Mouse (Mus musculus) layer of hippocampus, adult 9-11 months (tissue): ENCODE results near the gene Snx21.

Experiments
- DNase-seq: peaks from one replicate; pipeline ENCODE4 v3.0.0; 2022

Gene Snx21

DNA sequence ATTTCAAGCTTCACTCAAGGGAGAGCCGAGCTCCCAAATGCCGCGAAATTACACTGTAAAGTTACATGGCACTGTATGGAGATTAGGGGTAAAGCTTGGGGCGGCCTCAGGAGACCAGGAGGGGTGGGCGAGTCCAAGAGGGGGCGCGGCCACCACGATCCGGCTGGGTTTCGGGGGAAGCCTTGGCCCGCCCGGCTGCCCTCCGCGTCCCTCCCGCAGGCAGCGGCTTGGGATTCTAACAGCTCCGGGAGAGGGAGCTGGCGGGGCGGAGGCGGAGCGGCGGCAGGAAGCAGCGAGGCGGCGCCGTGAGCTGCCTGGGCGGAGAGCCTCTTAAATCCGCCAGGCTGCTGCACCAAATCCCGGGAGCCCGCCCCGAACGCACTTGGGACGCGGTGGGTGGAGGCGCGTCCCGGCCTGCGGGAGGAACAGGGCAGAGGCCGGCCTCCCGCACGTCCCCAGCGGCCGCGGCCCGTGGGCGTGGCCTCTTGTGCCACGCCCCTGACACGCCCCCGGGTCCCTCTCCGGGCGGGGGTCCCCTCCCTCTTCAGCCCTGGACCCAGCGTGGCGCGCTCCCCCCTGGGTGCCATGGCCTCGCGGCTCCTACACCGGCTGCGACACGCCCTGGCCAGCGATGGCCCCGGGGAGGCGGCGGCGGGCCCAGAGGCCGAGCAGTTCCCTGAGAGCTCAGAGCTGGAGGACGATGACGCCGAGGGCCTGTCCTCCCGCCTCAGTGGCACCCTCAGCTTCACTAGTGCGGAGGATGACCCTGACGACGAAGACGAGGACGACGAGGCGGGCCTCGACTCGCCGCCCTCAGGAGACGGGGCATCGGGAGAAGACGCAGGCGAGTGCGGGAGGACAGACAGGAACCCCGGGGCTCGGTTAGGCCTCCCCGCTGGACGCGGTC lies at the start of gene Snx21:
Snx21 (plus strand) TSS at position 343 of the 907 bp plus-strand sequence.
- DNase-seq: peak; percentile 91

GRCm38 (mm10) chr2:164737377-164738090 lies 48.1 kb upstream of the Snx21 start:
- no peak for DNase-seq

DNA sequence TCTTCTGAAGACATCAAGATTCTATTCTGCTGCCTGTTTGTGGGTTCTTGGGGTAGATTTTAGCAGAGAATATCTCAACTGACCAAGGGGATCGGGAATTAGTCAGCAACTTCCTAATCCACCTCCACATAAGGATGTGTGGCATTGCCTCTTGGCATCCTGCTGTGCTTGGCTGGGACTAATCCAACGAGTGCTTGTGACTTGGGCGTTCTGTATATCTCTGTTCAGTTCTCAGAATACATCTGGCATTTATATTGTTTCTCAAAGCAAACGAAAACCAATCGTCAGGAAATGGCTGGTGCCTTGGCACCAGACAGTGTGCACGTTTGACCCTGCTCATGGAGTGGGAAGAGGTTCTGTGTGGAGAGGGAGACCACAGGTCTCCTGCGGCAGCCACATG lies 45.7 kb upstream of the Snx21 start:
- DNase-seq: no peak

DNA sequence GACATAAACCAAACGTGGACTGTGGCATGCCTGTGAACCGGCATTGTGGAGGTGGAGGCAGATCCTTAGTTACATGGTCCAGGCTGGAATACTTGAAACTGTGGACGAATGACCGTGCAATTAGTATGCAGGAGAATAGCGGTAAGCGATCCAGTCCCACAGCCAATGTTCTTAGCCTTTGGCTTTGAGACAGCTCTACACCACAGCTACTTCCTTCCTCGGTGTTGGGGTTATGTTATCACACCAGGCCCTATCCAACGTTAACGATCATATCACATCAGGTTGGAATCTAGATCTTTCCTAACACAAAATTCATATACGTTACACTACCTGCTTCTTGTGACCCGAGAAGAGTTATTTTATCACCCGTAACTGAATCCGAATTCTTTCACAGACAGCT lies 40.6 kb upstream of the Snx21 start:
- no peak for DNase-seq

- peak; percentile 92 for DNase-seq
Measured at GRCm38 (mm10) chr2:164745843-164746479, 39.7 kb upstream of the Snx21 start, which contains the start of the genes Wfdc3 and Dnttip1. Gene Wfdc3, minus strand, starts transcription at chr2:164745931. Gene Dnttip1, plus strand, starts transcription at chr2:164745983.

GRCm38 (mm10) chr2:164746693-164747092 lies 38.9 kb upstream of the Snx21 start:
- DNase-seq: no peak

DNA sequence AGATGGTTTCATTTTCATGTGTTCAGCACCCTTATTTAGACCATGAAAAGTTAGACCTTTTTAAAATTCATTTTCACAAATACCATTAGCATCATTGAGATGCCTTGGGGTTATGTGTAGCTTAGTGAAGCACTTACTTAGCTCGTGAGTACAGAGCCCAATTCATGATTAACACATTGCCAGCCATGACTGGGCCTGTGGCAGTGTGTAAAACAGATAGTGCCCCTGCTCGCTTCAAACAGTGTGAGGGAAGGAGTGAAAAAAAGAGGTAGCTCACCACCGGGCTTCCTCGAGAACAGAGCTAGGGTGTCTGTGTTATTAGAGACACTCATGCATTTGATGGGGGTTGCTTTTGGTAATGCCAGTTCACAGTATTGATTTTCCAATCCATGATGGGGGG lies 37.4 kb upstream of the Snx21 start:
- no peak for DNase-seq

DNA sequence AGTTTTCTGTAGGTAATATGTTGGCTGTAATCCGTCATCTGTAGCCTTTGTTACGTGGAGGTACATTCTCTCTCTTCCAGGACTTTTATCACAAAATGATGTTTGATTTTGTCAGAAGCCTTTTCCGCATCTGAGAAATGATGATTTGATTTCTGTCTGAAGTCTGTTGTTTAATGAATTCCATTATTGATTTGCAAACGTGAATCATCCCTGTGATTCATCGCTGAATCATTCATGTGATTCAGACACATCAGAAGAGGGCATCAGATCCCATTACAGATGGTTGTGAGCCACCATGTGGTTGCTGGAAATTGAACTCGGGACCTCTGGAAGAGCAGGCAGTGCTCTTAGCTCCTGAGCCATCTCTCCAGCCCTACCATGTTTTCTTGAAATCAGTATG lies 36.6 kb upstream of the Snx21 start:
- DNase-seq: no peak

DNA sequence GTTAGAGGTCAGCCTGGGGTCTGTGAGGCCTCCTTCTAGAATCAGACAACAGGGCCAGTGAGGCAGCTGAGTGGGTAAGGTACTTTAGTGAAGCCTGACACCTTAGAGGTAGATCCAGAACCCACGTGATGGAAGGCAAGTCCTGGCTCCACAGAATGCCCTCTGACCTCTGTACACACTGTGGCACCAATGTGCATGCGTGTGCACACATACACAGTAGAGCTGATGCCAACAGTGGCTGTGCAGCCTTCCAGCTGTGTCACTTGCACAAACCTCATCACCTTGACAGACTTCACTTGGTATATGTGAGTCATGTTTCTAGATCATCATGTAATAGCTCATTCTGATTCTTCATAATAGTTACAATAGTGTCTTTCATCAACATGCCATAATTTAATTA lies 33.2 kb upstream of the Snx21 start:
- DNase-seq: no peak

GRCm38 (mm10) chr2:164754105-164754504 lies 31.5 kb upstream of the Snx21 start:
- no peak for DNase-seq

GRCm38 (mm10) chr2:164754800-164755199 lies 30.8 kb upstream of the Snx21 start:
- DNase-seq: no peak

DNA sequence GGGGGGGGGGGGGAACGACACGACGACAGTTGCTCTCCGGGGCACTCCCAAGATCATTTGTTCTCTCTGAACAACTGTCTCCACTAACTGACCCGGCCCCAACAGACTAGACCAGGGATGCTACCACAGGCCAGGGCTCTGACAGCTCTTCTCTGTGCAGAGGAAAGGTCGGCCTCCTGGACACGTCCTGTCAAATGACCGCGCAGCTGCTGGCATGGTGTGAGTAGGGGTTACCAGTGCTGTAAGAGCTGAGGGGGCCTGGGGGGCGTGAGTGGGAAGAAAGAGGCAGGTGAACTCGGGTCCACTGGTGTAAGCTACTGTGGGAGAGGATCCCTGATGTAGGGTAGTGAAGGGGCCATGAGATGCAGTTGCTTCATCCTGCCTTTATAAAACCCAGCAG lies 27.8 kb upstream of the Snx21 start:
- no peak for DNase-seq

DNA sequence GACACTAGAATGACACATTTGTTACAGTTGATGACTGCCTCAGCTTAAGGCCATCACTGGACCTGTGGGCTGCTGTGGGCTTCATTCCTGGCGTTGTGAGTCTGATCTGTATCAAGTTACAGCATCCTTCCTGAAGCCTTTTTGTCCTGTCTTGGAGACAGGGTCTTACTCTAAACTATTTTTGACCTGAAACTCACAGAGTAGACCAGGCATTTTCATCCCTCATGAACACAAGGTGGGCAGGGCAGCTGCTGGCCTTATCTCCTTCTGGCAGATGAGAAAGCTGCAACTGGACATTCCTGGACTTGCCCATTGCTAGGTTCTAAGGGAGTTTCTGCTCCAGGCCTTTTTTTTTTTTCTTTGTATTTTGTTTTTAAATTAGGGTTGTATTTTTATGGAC lies 26.9 kb upstream of the Snx21 start:
- no peak for DNase-seq

GRCm38 (mm10) chr2:164760059-164760833 lies 25.4 kb upstream of the Snx21 start:
- no peak for DNase-seq

DNA sequence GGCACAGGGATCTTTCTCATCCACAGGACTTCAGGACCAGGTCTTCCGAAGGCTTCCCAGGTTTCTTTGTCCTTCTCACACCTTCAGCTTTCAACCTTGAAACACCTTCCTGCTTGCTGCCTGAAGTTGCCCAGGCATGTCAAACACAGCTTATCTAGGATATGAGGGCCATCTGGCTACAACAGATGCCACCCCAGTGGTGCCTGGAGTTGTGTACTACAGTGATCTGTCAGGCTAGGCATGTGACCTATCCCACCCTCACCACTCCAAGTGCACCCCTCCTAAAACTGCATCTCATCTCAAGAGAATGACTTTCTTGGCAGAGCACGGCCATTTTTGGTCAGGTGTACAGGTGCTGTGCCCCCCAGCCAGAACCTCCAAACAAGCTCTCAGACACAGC lies 24.1 kb upstream of the Snx21 start:
- DNase-seq: no peak

DNA sequence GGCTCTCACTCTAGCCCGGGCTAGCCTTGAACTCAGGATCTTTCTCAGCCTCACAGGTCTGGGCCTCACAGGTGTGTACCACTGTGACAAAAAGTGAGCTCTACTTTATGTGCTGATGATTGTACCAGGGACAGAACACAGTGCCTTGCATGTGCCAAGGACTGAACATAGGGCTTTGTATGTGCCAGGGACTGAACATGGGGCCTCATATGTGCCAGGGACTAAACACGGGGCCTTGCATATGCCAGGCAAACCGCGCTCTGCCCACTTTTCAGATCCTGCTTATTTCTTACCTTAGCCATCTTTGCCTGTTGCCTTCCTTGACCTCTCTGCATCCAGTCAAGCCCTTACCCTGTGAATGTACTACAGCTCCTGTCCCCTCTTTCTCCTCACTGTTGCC lies 23.7 kb upstream of the Snx21 start:
- DNase-seq: no peak

GRCm38 (mm10) chr2:164762593-164762992 lies 23.0 kb upstream of the Snx21 start:
- DNase-seq: no peak

DNA sequence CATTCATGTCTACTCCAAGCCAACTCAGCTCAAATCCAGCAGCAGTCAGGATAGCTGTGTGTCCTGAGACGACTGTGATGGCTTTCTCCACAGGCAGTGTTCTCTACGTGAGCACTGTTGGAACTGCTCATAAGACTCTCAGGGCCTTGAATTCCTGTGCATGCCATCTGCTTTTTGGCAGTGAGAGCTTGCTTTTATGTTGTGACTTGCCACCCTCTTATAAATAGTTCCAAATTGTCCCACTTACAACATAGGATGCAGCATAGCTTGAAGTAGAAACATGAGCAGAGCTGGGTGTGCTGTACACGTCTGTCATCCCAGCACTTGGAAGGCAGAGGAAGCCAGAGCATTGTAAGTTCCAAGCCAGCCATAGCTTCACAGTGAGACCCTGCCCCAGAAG lies 19.8 kb upstream of the Snx21 start:
- DNase-seq: peak; percentile 69

DNA sequence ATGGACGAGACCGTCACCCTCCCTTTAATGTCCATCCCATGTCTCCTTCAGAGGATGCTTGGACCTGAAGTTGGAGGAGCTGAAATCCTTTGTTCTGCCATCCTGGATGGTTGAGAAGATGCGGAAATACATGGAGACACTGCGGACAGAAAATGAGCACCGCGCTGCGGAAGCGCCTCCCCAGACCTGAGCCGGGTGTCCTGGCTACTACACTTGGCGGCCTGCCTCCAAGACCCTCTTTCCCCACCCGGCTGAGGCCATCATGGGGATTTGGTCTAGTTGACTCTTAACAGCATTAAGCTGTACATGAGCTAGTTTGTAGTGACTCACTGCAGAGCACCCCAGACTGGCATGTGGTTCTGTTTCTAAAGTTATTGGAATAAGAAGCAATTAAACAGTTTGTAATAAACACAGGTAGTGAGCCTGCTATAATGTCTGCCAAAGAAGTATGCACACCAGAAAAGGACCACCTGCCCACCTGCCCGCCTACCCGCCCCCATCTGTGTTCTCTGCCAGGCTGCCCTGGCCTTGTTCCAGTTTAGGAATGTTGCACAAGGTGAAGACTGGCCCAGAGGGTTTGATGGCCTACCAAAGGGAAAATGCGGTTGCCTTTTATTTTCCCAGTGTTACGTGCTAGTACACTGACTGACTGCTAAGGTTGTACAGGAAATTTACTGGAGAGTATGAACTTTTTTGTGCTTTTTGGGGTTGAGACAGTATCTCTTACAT lies 17.6 kb upstream of the Snx21 start:
- DNase-seq: no peak

- DNase-seq: peak; percentile 98
Measured at GRCm38 (mm10) chr2:164769258-164770037, 16.2 kb upstream of the Snx21 start, which contains the start of gene Ube2c. Gene Ube2c, plus strand, starts transcription at chr2:164769898.

- DNase-seq: no peak
Measured at GRCm38 (mm10) chr2:164770279-164770678, 15.3 kb upstream of the Snx21 start.
